ENCODE assay signal across 8 mouse cellular contexts in the genomic region with DNA sequence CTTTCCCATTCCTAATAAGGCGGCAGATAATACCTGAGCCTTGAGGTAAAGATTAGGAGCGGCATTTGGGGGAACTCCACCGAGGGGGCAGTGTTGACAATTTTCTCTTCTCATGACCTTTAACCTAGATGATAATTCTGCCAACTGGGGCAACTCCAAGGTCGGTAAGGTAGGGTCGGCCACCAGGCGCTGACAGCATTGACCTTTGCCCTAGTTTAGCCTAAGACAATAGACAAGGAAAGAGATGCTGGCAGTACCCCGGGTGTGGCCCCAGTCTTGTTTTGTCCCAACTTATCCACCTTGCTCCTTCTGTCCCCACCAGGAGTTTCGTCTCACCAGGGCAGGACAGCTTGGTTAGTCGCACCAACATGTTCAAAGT. TPM values are rescaled to one million over a fixed set of nuclear protein-coding genes. Genes with fewer than 3 reads are reported as not detected.
A peak's percentile ranks its signal among the peaks of the same experiment; 100 is the strongest.
DNase-seq lines count a peak whose midpoint lies in the region; ATAC-seq and TF ChIP-seq lines count a peak whose summit lies in the region.

No protein-coding gene starts in this region.

- WGBS in forebrain, postnatal 0 days, result under 1% methylated on average over 9 of the region's 9 CpGs
- under 1% methylated on average over 9 of the region's 9 CpGs for WGBS in liver, adult 2 months
- under 1% methylated on average over 9 of the region's 9 CpGs for WGBS in stomach, embryonic 14.5 days

- H3K27ac ChIP-seq in forebrain, postnatal 0 days (ENCODE audit: low read depth, low read length), result peak overlapping the region; percentile 47; the same call in 1 of the 2 replicates
- peak overlapping the region; percentile 92 for H3K27ac ChIP-seq in liver, adult 2 months (replicated peaks; ENCODE audit: insufficient read depth, low read depth, low read length)
- H3K27ac ChIP-seq in stomach, embryonic 14.5 days (ENCODE audit: low read length), result no peak overlapping the region; the same call in 1 of the 2 replicates

- no peaks in the 10 kb centered on the region for H3K9me3 ChIP-seq in forebrain, postnatal 0 days (ENCODE audit: low read length)
- no peaks in the 10 kb centered on the region for H3K9me3 ChIP-seq in stomach, embryonic 14.5 days (ENCODE audit: control insufficient read depth, low read depth, low read length)

- H3K9ac ChIP-seq in forebrain, postnatal 0 days, result peak overlapping the region; percentile 57
- H3K9ac ChIP-seq in liver, adult 2 months (ENCODE audit: low read depth, low read length), result peak overlapping the region; percentile 75
- no peak overlapping the region; the same call in 1 of the 2 replicates for H3K9ac ChIP-seq in stomach, embryonic 14.5 days (replicated peaks; ENCODE audit: low read depth, low read length)

- peak overlapping the region; percentile 75 for H3K4me3 ChIP-seq in forebrain, postnatal 0 days (ENCODE audit: low read depth, low read length)
- H3K4me3 ChIP-seq in liver, adult 2 months (ENCODE audit: insufficient read depth, low read depth, low read length), result peak overlapping the region; percentile 77
- H3K4me3 ChIP-seq in stomach, embryonic 14.5 days (ENCODE audit: low read depth, low read length), result peak overlapping the region; percentile 71

- no peaks in the 10 kb centered on the region; the same call in 1 of the 2 replicates for H3K79me2 ChIP-seq in liver, adult 2 months (ENCODE audit: control insufficient read depth, insufficient read depth, low read length)

- peak overlapping the region; percentile 83 for H3K4me2 ChIP-seq in forebrain, postnatal 0 days (ENCODE audit: low read depth)
- peak overlapping the region; percentile 53 for H3K4me2 ChIP-seq in stomach, embryonic 14.5 days (replicated peaks; ENCODE audit: low read depth, low read length)

- no peaks in the 10 kb centered on the region for H3K27me3 ChIP-seq in forebrain, postnatal 0 days (ENCODE audit: insufficient read depth, low read length)
- no peaks in the 10 kb centered on the region for H3K27me3 ChIP-seq in liver, adult 2 months (ENCODE audit: control insufficient read depth, insufficient read depth, low read length)
- no peaks in the 10 kb centered on the region for H3K27me3 ChIP-seq in stomach, embryonic 14.5 days (ENCODE audit: control insufficient read depth, insufficient read depth, low read length)

- peak; percentile 25 for DNase-seq in embryo, embryonic 11 days
- no peak for DNase-seq in embryo, embryonic 9.5 days (ENCODE audit: extremely low spot score)
- DNase-seq in ES-CJ7 (ENCODE audit: low read depth, low spot score), result peak; percentile 44
- DNase-seq in forebrain, postnatal 0 days, result no peak
- DNase-seq in liver, adult 2 months (ENCODE audit: extremely low read depth, low read depth, low spot score), result peak; percentile 79
- no peak for DNase-seq in urinary bladder, adult 18-20 months (ENCODE audit: low spot score in 2 of 2)
- DNase-seq in layer of hippocampus, postnatal 10 days (ENCODE audit: low spot score in 2 of 2), result no peak

- 0 out of 2 replicates have a peak, but pooled peaks cover 5% of the 10 kb centered on the region for H3K4me1 ChIP-seq in forebrain, postnatal 0 days (ENCODE audit: insufficient read depth)
- peaks cover 2% of the 10 kb centered on the region for H3K4me1 ChIP-seq in liver, adult 2 months (ENCODE audit: control insufficient read depth, insufficient read depth, low read length)
- no peaks in the 10 kb centered on the region for H3K4me1 ChIP-seq in stomach, embryonic 14.5 days (ENCODE audit: control insufficient read depth, insufficient read depth, low read length)

- no peak for TF ChIP-seq POLR2A in liver, adult 2 months (IDR thresholded peaks at IDR 0.05; ENCODE audit: extremely low read depth, insufficient read depth, low read length)

- TF ChIP-seq CTCF in forebrain, postnatal 0 days (IDR thresholded peaks at IDR 0.05; ENCODE audit: low read depth), result 0 out of 2 replicates have a peak, but pooled peaks have one; percentile 3
- TF ChIP-seq CTCF in liver, adult 2 months (IDR thresholded peaks at IDR 0.05; ENCODE audit: low read depth, low read length), result no peak

- H3K36me3 ChIP-seq in forebrain, postnatal 0 days (ENCODE audit: insufficient read depth), result 0 out of 2 replicates have a peak, but pooled peaks cover 7% of the 10 kb centered on the region
- peaks cover under 1% of the 10 kb centered on the region; the same call in 1 of the 2 replicates for H3K36me3 ChIP-seq in liver, adult 2 months (ENCODE audit: control insufficient read depth, insufficient read depth, low read length)
- H3K36me3 ChIP-seq in stomach, embryonic 14.5 days (ENCODE audit: control insufficient read depth, insufficient read depth, low read length), result peaks cover 5% of the 10 kb centered on the region; the same call in 1 of the 2 replicates

- no peak for ATAC-seq in forebrain, postnatal 0 days
- no peak for ATAC-seq in stomach, embryonic 14.5 days (ENCODE audit: insufficient number of reproducible peaks, insufficient read depth, low FRiP score, low read depth)

RNA-seq across cellular contexts. Expression of a gene that starts 0.7 kb away (rescaled TPM):
- total RNA-seq in forebrain, postnatal 0 days (2014; rRNA removed), result 4.1 and 4.2 TPM in 2 replicates
- polyA plus RNA-seq in forebrain, postnatal 0 days (2015; fragmentation: Nextera tagmentation; extraction: Ambion mirVana), result 3.9 and 4.5 TPM in 2 replicates
- total RNA-seq in liver, adult 2 months (2014; rRNA removed), result 0.37 and 0.74 TPM in 2 replicates
- polyA plus RNA-seq in liver, adult 2 months (2012; rRNA removed), result 0.35 and 0.55 TPM in 2 replicates
- 29.7 and 30.3 TPM in 2 replicates for polyA plus RNA-seq in stomach, embryonic 14.5 days (2014; fragmentation: Nextera tagmentation; extraction: Ambion mirVana)
- 1 to 10 TPM; 1.8 to 2.6 TPM for total RNA-seq in layer of hippocampus, postnatal 10 days (2021)

RNA-seq across cellular contexts. Expression of a gene that starts 1.1 kb away (rescaled TPM):
- total RNA-seq in forebrain, postnatal 0 days (2014; rRNA removed), result 28.5 and 29.5 TPM in 2 replicates
- 36.4 and 38.9 TPM in 2 replicates for polyA plus RNA-seq in forebrain, postnatal 0 days (2015; fragmentation: Nextera tagmentation; extraction: Ambion mirVana)
- total RNA-seq in liver, adult 2 months (2014; rRNA removed), result 199 and 240 TPM in 2 replicates
- polyA plus RNA-seq in liver, adult 2 months (2012; rRNA removed), result 664 and 680 TPM in 2 replicates
- polyA plus RNA-seq in stomach, embryonic 14.5 days (2014; fragmentation: Nextera tagmentation; extraction: Ambion mirVana), result 52.5 and 61.4 TPM in 2 replicates
- 10 to 100 TPM; 31.5 to 32.6 TPM for total RNA-seq in layer of hippocampus, postnatal 10 days (2021)

RNA-seq across cellular contexts. Expression of a gene that starts 37.0 kb away (rescaled TPM):
- total RNA-seq in forebrain, postnatal 0 days (2014; rRNA removed), result 90.5 and 106 TPM in 2 replicates
- polyA plus RNA-seq in forebrain, postnatal 0 days (2015; fragmentation: Nextera tagmentation; extraction: Ambion mirVana), result 132 and 135 TPM in 2 replicates
- 29.5 and 33.3 TPM in 2 replicates for total RNA-seq in liver, adult 2 months (2014; rRNA removed)
- polyA plus RNA-seq in liver, adult 2 months (2012; rRNA removed), result 5.7 and 7.1 TPM in 2 replicates
- 161 and 162 TPM in 2 replicates for polyA plus RNA-seq in stomach, embryonic 14.5 days (2014; fragmentation: Nextera tagmentation; extraction: Ambion mirVana)
- 10 to 100 TPM; 71.5 to 79.5 TPM for total RNA-seq in layer of hippocampus, postnatal 10 days (2021)

Comparison
In these comparisons a context has a peak if more than half of its experiments do, and no peak if none do; other contexts are left out.
1. DNase-seq: peak in embryo, embryonic 11 days (single experiment), ES-CJ7 (single experiment) and liver, adult 2 months (single experiment); none in embryo, embryonic 9.5 days (single experiment), forebrain, postnatal 0 days (single experiment), urinary bladder, adult 18-20 months (0 of 2) and layer of hippocampus, postnatal 10 days (0 of 2).
2. Peak in every context shown above with its lines, with median percentiles within 50 percentile points of each other: H3K4me3 ChIP-seq.